Mouse (Mus musculus): ENCODE results near the gene Ccdc88a.

Gene Ccdc88a

GRCm38 (mm10) chr11:29547752-29548503 is 174.5 kb downstream of the Ccdc88a start, which contains the start of the genes Clhc1 and Rps27a:
Gene Clhc1, plus strand, starts transcription at chr11:29547950.
Gene Rps27a, minus strand, starts transcription at chr11:29548109.
- in situ Hi-C loops (cut with MboI, MseI), result loop anchor here (5.0 to 10.0 kb wide), 2 partner anchors 144 to 373 kb away; partner anchors contain the start of genes Ppp4r3b and Rtn4

GRCm38 (mm10) chr11:29548504-29549424 is 175.3 kb downstream of the Ccdc88a start:
- in situ Hi-C loops (cut with MboI, MseI), result loop anchor here (5.0 to 10.0 kb wide), 2 partner anchors 144 to 374 kb away; partner anchors contain the start of genes Ppp4r3b and Rtn4

- in situ Hi-C loops (cut with MboI, MseI), result loop anchor here (5.0 to 10.0 kb wide), 2 partner anchors 143 to 375 kb away; partner anchors contain the start of genes Ppp4r3b and Rtn4
Measured at GRCm38 (mm10) chr11:29549425-29549778, 175.9 kb downstream of the Ccdc88a start.
